14 mouse cellular contexts compared by ENCODE assay signal in genomic region chr1:72490193-72490592, GRCm38 (mm10). TPM values are rescaled to one million over a fixed set of nuclear protein-coding genes. Genes with fewer than 3 reads are reported as not detected.
DNase-seq lines count a peak whose midpoint lies in the region; ATAC-seq and TF ChIP-seq lines count a peak whose summit lies in the region.
"Had no signal": no experiment of that assay in that cellular context is flagged by ENCODE, and none has a peak within 500 bp of the region (broad histone marks: within the 10 kb centered on the region; RNA-seq: fewer than 3 reads in every experiment).

No protein-coding gene starts in this region.

- DNase-seq in hindbrain, embryonic 10.5 days (ENCODE audit: low spot score) = peak; percentile 3
- no peak for DNase-seq in hindbrain, embryonic 14.5 days (ENCODE audit: low spot score)
- peak; percentile 7 for DNase-seq in ES-E14 (ENCODE audit: low read depth, low spot score)
- peak; percentile 10 for DNase-seq in embryo, embryonic 11 days
- DNase-seq in liver, embryonic 11.5 days (ENCODE audit: low spot score) = no peak
- no peak for DNase-seq in urinary bladder, adult 2 months (ENCODE audit: low spot score)
- no peak for DNase-seq in adrenal gland, adult 2 months
- DNase-seq: gastrocnemius, postnatal 25 days; kidney, adult 18-20 months had no signal

- no peaks in the 10 kb centered on the region for H3K27me3 ChIP-seq in hindbrain, embryonic 10.5 days (ENCODE audit: insufficient read depth, poor library complexity, severe bottlenecking)
- no peaks in the 10 kb centered on the region for H3K27me3 ChIP-seq in hindbrain, embryonic 14.5 days (ENCODE audit: control insufficient read depth, insufficient read depth, low read length)
- no peaks in the 10 kb centered on the region for H3K27me3 ChIP-seq in midbrain, embryonic 13.5 days
- H3K27me3 ChIP-seq in liver, embryonic 11.5 days (replicated peaks; ENCODE audit: control insufficient read depth, insufficient read depth, low read length) = no peaks in the 10 kb centered on the region
- H3K27me3 ChIP-seq: liver, embryonic 15.5 days had no signal

- H3K9me3 ChIP-seq in hindbrain, embryonic 10.5 days = no peaks in the 10 kb centered on the region
- no peaks in the 10 kb centered on the region for H3K9me3 ChIP-seq in hindbrain, embryonic 14.5 days (ENCODE audit: control insufficient read depth, low read length)
- no peaks in the 10 kb centered on the region for H3K9me3 ChIP-seq in ES-E14 (ENCODE audit: control insufficient read depth, insufficient read depth, low read depth, low read length)
- no peaks in the 10 kb centered on the region for H3K9me3 ChIP-seq in midbrain, embryonic 13.5 days
- no peaks in the 10 kb centered on the region for H3K9me3 ChIP-seq in liver, embryonic 11.5 days (ENCODE audit: control insufficient read depth, low read length)
- H3K9me3 ChIP-seq: liver, embryonic 15.5 days had no signal

- peaks cover 9% of the 10 kb centered on the region for H3K4me1 ChIP-seq in hindbrain, embryonic 10.5 days (replicated peaks)
- H3K4me1 ChIP-seq in hindbrain, embryonic 14.5 days (replicated peaks; ENCODE audit: control insufficient read depth, insufficient read depth, low read length) = no peaks in the 10 kb centered on the region; the same call in 1 of the 2 replicates
- peaks cover 2 to 3% of the 10 kb centered on the region in 2 experiments; a peak in 2 of 4 replicates for H3K4me1 ChIP-seq in ES-E14 (ENCODE audit: control insufficient read depth in 2 of 2, insufficient read depth in 2 of 2, low read length in 2 of 2, poor library complexity in 1 of 2)
- H3K4me1 ChIP-seq in midbrain, embryonic 13.5 days (replicated peaks) = peaks cover 14% of the 10 kb centered on the region
- no peaks in the 10 kb centered on the region for H3K4me1 ChIP-seq in liver, embryonic 11.5 days (replicated peaks; ENCODE audit: control insufficient read depth, insufficient read depth, low read length)
- H3K4me1 ChIP-seq: liver, embryonic 15.5 days had no signal

- peak overlapping the region; percentile 53; the same call in 1 of the 2 replicates for H3K27ac ChIP-seq in hindbrain, embryonic 10.5 days
- no peak overlapping the region for H3K27ac ChIP-seq in hindbrain, embryonic 14.5 days
- peak overlapping the region; percentile 59 for H3K27ac ChIP-seq in ES-E14 (ENCODE audit: insufficient read depth, low read depth, low read length, poor library complexity, severe bottlenecking)
- H3K27ac ChIP-seq in midbrain, embryonic 13.5 days = peak overlapping the region; percentile 21; the same call in 1 of the 2 replicates
- no peak overlapping the region for H3K27ac ChIP-seq in liver, embryonic 11.5 days (ENCODE audit: low read depth, low read length)
- H3K27ac ChIP-seq: liver, embryonic 15.5 days had no signal

- H3K4me3 ChIP-seq in hindbrain, embryonic 10.5 days = no peak overlapping the region
- no peak overlapping the region for H3K4me3 ChIP-seq in hindbrain, embryonic 14.5 days (replicated peaks; ENCODE audit: low read length)
- no peak overlapping the region for H3K4me3 ChIP-seq in ES-E14 (ENCODE audit: insufficient read depth in 1 of 2, low read depth in 1 of 2, low read length in 2 of 2, poor library complexity in 1 of 2, severe bottlenecking in 1 of 2)
- no peak overlapping the region for H3K4me3 ChIP-seq in midbrain, embryonic 13.5 days (replicated peaks)
- no peak overlapping the region for H3K4me3 ChIP-seq in liver, embryonic 11.5 days (ENCODE audit: low read depth, low read length)
- H3K4me3 ChIP-seq: liver, embryonic 15.5 days had no signal

- H3K36me3 ChIP-seq in hindbrain, embryonic 10.5 days = no peaks in the 10 kb centered on the region
- no peaks in the 10 kb centered on the region for H3K36me3 ChIP-seq in hindbrain, embryonic 14.5 days (replicated peaks; ENCODE audit: control insufficient read depth, insufficient read depth)
- no peaks in the 10 kb centered on the region for H3K36me3 ChIP-seq in ES-E14 (ENCODE audit: control insufficient read depth, insufficient read depth, low read length, poor library complexity, severe bottlenecking)
- no peaks in the 10 kb centered on the region for H3K36me3 ChIP-seq in midbrain, embryonic 13.5 days
- no peaks in the 10 kb centered on the region for H3K36me3 ChIP-seq in liver, embryonic 11.5 days (ENCODE audit: control insufficient read depth, insufficient read depth, low read length)
- H3K36me3 ChIP-seq: liver, embryonic 15.5 days had no signal

- H3K9ac ChIP-seq in hindbrain, embryonic 14.5 days = no peak overlapping the region
- peak overlapping the region; percentile 21; the same call in 1 of the 2 replicates for H3K9ac ChIP-seq in ES-E14 (ENCODE audit: insufficient read depth, low read depth, low read length, poor library complexity, severe bottlenecking)
- H3K9ac ChIP-seq in midbrain, embryonic 13.5 days (replicated peaks) = no peak overlapping the region
- H3K9ac ChIP-seq in liver, embryonic 11.5 days (ENCODE audit: low read depth, low read length) = no peak overlapping the region
- H3K9ac ChIP-seq: liver, embryonic 15.5 days had no signal

- H3K4me2 ChIP-seq in hindbrain, embryonic 14.5 days (replicated peaks) = no peak overlapping the region
- H3K4me2 ChIP-seq in midbrain, embryonic 13.5 days (replicated peaks) = no peak overlapping the region
- no peak overlapping the region for H3K4me2 ChIP-seq in liver, embryonic 11.5 days
- H3K4me2 ChIP-seq: liver, embryonic 15.5 days had no signal

- in situ Hi-C loops in ES-E14 (cut with MboI; ENCODE audit: low sequenced_read_pairs in 2 of 2, unreplicated experiment in 2 of 2) = no loop called here

- ATAC-seq in hindbrain, embryonic 14.5 days (ENCODE audit: low FRiP score) = no peak
- no peak for ATAC-seq in midbrain, embryonic 13.5 days
- ATAC-seq in liver, embryonic 11.5 days (replicated peaks; ENCODE audit: low FRiP score) = no peak
- ATAC-seq: CD4-positive, CD25-positive, alpha-beta regulatory T cell, adult 4 months had no signal

- 6% methylated on average over 8 of the region's 8 CpGs for WGBS in hindbrain, embryonic 10.5 days
- 5% methylated on average over 8 of the region's 8 CpGs for WGBS in hindbrain, embryonic 14.5 days
- 3% methylated on average over 8 of the region's 8 CpGs for WGBS in midbrain, embryonic 13.5 days
- WGBS in liver, embryonic 11.5 days = 8% methylated on average over 8 of the region's 8 CpGs

TF ChIP-seq in ES-E14, 5 proteins besides CTCF, POLR2A, EP300 and RAD21:
- TF ChIP-seq ZNF384 (IDR thresholded peaks at IDR 0.05; ENCODE audit: low read depth, low read length) (no peak), CHD2 (IDR thresholded peaks at IDR 0.05; ENCODE audit: low read depth, low read length) (no peak), HCFC1 (IDR thresholded peaks at IDR 0.05; ENCODE audit: borderline replicate concordance, insufficient read depth, low read length) (no peak), ZC3H11A (IDR thresholded peaks at IDR 0.05; ENCODE audit: borderline replicate concordance, low read depth, low read length) (no peak)

RNA-seq across cellular contexts. Expression of gene March4, which starts 46.5 kb away (rescaled TPM):
- 0.24 and 0.92 TPM in 2 replicates for polyA plus RNA-seq in hindbrain, embryonic 10.5 days (2016; fragmentation: Nextera tagmentation; extraction: Ambion mirVana)
- polyA plus RNA-seq in hindbrain, embryonic 14.5 days (2014; fragmentation: Nextera tagmentation; extraction: Ambion mirVana) = 10.2 and 11.1 TPM in 2 replicates
- 0.05 TPM in 1 of 2 replicates, not detected in the other for total RNA-seq in ES-E14 (2012; rRNA removed)
- 2.5 and 2.7 TPM in 2 replicates for polyA plus RNA-seq in midbrain, embryonic 13.5 days (2015; fragmentation: Nextera tagmentation; extraction: Ambion mirVana)
- not detected in 2 replicates for polyA plus RNA-seq in liver, embryonic 11.5 days (2014; fragmentation: Nextera tagmentation; extraction: Ambion mirVana)
- 0.04 and 0.18 TPM in 2 replicates for polyA plus RNA-seq in urinary bladder, adult 2 months (2012; rRNA removed)
- under 1 TPM; 0.35 to 0.45 TPM for total RNA-seq in adrenal gland, adult 2 months (2021)
- polyA plus RNA-seq in adrenal gland, adult 2 months (2012; rRNA removed) = 0.17 and 0.18 TPM in 2 replicates
- total RNA-seq: heart, postnatal 25 days; neutrophil, adult 5-6 weeks had no signal
- polyA plus RNA-seq: CD4-positive, CD25-positive, alpha-beta regulatory T cell, adult 4 months; liver, embryonic 15.5 days had no signal

Comparison
In these comparisons a context has a peak if more than half of its experiments do, and no peak if none do; other contexts are left out.
1. DNase-seq: peak in hindbrain, embryonic 10.5 days (single experiment), ES-E14 (single experiment) and embryo, embryonic 11 days (single experiment); none in hindbrain, embryonic 14.5 days (single experiment), liver, embryonic 11.5 days (single experiment), urinary bladder, adult 2 months (single experiment) and adrenal gland, adult 2 months (single experiment).
2. H3K27ac ChIP-seq: peak in hindbrain, embryonic 10.5 days (single experiment), ES-E14 (single experiment) and midbrain, embryonic 13.5 days (single experiment); none in hindbrain, embryonic 14.5 days (single experiment) and liver, embryonic 11.5 days (single experiment).